Mouse (Mus musculus) lung, postnatal 10 days (tissue): ENCODE results near the gene Epc2.

ENCODE experiments used
- DNase-seq: peaks from one replicate; pipeline ENCODE4 v3.0.0; 2021

The Epc2 gene

GRCm38 (mm10) chr2:49450931-49451636 lies at the start of gene Epc2:
Gene Epc2, plus strand, starts transcription at chr2:49451486.
- peak; percentile 85 for DNase-seq

GRCm38 (mm10) chr2:49405954-49406353 lies 45.3 kb upstream of the Epc2 start:
- no peak for DNase-seq

GRCm38 (mm10) chr2:49411685-49412084 lies 39.6 kb upstream of the Epc2 start:
- DNase-seq = no peak

GRCm38 (mm10) chr2:49412576-49412975 lies 38.7 kb upstream of the Epc2 start:
- DNase-seq = no peak

- DNase-seq = no peak
Observed at GRCm38 (mm10) chr2:49415868-49416267, 35.4 kb upstream of the Epc2 start.

- DNase-seq = no peak
Observed at GRCm38 (mm10) chr2:49417018-49417604, 34.2 kb upstream of the Epc2 start.

GRCm38 (mm10) chr2:49420396-49420795 lies 30.9 kb upstream of the Epc2 start:
- DNase-seq = no peak

GRCm38 (mm10) chr2:49423857-49424256 lies 27.4 kb upstream of the Epc2 start:
- DNase-seq = no peak

GRCm38 (mm10) chr2:49424788-49425187 lies 26.5 kb upstream of the Epc2 start:
- no peak for DNase-seq

GRCm38 (mm10) chr2:49426175-49426574 lies 25.1 kb upstream of the Epc2 start:
- DNase-seq = no peak

GRCm38 (mm10) chr2:49431015-49431414 lies 20.3 kb upstream of the Epc2 start:
- no peak for DNase-seq

GRCm38 (mm10) chr2:49433211-49433610 lies 18.1 kb upstream of the Epc2 start:
- DNase-seq = no peak

GRCm38 (mm10) chr2:49446238-49446637 lies 5.0 kb upstream of the Epc2 start:
- no peak for DNase-seq

- DNase-seq = no peak
Observed at GRCm38 (mm10) chr2:49447586-49448475, 3.5 kb upstream of the Epc2 start.

- no peak for DNase-seq
Observed at GRCm38 (mm10) chr2:49450467-49450866, 819 bp upstream of the Epc2 start.

- peak; percentile 94 for DNase-seq
Observed at GRCm38 (mm10) chr2:49451637-49452211, 438 bp downstream of the Epc2 start.

- peak; percentile 83 for DNase-seq
Observed at GRCm38 (mm10) chr2:49452451-49453081, 1.3 kb downstream of the Epc2 start.

GRCm38 (mm10) chr2:49457797-49458196 lies 6.5 kb downstream of the Epc2 start:
- DNase-seq = no peak

GRCm38 (mm10) chr2:49465672-49466222 lies 14.5 kb downstream of the Epc2 start:
- DNase-seq = no peak

- no peak for DNase-seq
Observed at GRCm38 (mm10) chr2:49467038-49467437, 15.8 kb downstream of the Epc2 start.

- no peak for DNase-seq
Observed at GRCm38 (mm10) chr2:49471188-49471587, 19.9 kb downstream of the Epc2 start.

GRCm38 (mm10) chr2:49471641-49472355 lies 20.5 kb downstream of the Epc2 start:
- no peak for DNase-seq
